Mouse (Mus musculus): Measurements from ENCODE around the gene Akt3.

Akt3 gene

GRCm38 (mm10) chr1:177051366-177051963 lies 206.5 kb downstream of the Akt3 start:
- DNase-seq (ENCODE audit: low read depth, low spot score), result no peak

DNA sequence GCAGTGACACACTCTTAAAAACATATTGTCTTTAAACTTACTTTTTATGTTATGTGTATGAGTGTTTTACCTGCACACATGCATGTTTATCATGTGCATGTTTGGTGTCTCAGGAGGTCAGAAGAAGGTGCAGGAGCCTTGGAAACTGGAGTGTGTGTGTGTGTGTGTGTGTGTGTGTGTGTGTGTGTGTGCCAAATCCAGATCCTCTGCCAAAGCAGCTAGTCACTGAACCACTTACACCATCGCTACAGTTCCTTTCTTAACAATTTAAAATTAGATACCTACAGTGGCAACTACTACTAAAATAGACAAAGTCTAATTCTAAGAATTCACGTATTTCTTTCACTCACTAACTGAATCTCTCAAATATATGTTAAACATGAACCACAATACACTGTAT lies 209.2 kb downstream of the Akt3 start:
- no peak for DNase-seq (ENCODE audit: low read depth, low spot score)

GRCm38 (mm10) chr1:177046963-177047362 lies 211.0 kb downstream of the Akt3 start:
- DNase-seq (ENCODE audit: low read depth, low spot score), result no peak

DNA sequence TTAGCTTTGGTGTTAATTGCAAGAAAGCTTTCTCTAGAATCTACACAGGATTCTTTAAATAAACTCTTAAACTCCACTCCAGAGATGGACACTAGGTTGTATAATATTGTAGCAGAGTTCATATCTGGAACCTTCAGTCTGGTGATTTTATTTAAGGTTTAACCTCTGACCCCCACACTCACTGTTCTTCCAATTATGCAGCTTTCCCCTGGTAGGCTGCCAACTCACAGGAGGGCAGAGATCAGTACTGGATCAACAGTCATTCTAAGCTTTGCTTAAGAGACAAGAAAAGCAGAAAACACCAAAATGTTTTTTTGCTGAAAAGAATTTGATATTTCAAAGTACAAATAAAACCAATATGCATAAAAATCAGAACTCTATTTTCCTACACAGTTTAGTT lies 212.1 kb downstream of the Akt3 start:
- no peak for DNase-seq (ENCODE audit: low read depth, low spot score)

DNA sequence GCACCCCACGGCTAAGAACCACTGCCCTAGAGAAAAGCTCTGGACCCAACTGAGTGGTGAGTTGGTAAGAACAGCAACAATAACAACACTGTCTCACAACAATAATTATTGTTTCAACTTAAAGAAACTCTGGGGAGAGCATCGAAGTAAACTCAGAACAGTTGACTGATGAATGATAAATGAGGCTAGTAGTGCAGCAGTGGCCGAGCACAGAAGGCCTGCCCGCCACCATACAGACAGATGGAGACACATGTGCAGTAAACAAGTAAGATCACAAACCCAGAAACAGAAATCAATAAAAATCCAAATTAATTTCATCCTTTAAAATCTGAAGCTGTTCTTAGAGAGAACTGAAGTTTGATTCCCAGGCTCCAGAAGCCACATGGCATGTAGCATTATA lies 217.9 kb downstream of the Akt3 start:
- DNase-seq (ENCODE audit: low read depth, low spot score), result no peak

DNA sequence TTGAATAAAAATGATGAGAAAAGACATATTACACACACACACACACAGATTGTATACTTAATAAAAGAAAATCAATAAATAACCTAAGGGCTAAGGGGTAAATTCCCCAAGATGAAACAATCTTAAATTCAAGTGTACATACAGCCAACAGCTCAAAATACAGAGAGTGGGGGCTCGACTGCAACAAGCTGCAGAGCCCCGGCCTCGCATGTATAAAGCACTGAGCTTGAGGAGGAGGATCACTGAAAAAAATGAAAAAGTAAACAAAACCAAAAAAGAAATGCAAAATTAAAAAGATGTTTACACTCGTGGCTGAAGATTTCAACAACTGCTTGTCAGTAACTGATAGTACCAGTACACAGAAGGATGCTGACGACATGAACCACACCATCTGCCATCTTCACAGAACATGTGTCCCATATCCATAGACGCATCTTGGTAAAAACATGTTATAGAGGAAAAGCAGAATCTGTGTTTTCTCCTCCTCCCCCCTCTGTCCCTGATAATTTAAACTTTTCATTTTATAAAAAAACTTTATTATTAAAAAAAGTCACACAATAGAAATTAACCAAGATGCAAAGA lies 218.8 kb downstream of the Akt3 start:
- DNase-seq (ENCODE audit: low read depth, low spot score), result no peak

GRCm38 (mm10) chr1:177038383-177038782 lies 219.6 kb downstream of the Akt3 start:
- DNase-seq (ENCODE audit: low read depth, low spot score), result no peak

DNA sequence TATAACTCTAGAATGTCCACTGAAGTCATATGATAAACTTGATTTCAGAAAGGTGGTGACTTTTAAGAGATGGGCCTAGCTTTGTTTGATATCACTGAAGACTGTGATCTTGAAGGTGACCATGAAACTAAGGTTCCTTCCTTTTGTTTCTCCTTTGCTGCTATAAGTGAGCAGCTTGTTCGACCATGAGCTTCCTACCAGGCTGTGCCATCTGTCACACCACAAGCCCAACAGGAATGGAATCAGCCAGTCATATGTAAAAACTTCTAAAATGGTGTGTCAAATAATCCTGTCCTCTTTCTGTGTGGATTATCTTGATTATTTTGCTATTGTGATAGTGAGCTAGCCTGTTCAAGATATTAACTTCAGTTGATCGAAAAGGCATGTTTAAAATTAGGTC lies 222.5 kb downstream of the Akt3 start:
- no peak for DNase-seq (ENCODE audit: low read depth, low spot score)

- no peak for DNase-seq (ENCODE audit: low read depth, low spot score)
Observed at GRCm38 (mm10) chr1:177032233-177032632, 225.8 kb downstream of the Akt3 start.

DNA sequence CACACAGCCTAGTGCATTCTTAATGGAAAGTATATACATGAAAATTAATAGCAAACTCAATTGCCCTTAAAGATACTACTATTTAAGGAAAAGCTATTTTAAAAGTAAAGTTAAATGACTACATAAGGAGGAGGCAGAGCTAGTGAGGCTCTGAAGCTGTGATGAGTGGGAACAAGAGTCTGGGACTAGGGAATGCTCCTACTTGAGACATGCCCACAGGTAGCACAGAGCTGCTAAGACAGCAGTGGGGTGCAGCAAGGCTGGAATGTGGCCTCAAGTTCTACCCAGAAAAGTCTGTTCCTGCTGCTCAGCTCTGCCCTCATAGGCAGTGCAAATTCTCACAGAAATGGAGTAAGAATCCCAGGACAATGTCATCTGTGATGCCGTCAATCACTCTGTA lies 226.8 kb downstream of the Akt3 start:
- DNase-seq (ENCODE audit: low read depth, low spot score), result no peak

GRCm38 (mm10) chr1:177030669-177031068 lies 227.3 kb downstream of the Akt3 start:
- DNase-seq (ENCODE audit: low read depth, low spot score), result no peak

GRCm38 (mm10) chr1:177029032-177029431 lies 229.0 kb downstream of the Akt3 start:
- no peak for DNase-seq (ENCODE audit: low read depth, low spot score)

GRCm38 (mm10) chr1:177027706-177028105 lies 230.3 kb downstream of the Akt3 start:
- no peak for DNase-seq (ENCODE audit: low read depth, low spot score)

DNA sequence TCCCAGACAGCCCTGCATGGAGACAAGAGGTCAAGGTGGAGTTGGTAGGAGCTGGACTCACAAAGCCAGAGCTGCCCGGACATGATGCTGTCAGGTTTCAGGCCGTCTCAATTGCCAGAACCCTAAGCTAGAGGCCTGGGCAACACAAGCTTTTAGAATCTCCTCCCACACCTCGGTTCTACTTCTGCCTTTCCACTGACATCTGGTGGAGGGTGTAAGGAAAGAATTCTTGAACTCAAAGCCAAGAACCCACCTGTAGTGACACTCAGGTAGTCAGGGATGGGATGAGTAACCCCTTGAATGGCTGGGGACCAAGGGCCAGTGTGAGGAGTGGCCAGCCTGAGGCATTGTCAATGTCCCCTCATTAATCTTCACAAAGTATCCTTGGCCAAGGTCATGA lies 235.3 kb downstream of the Akt3 start:
- DNase-seq (ENCODE audit: low read depth, low spot score), result no peak

GRCm38 (mm10) chr1:177019668-177020067 lies 238.3 kb downstream of the Akt3 start:
- no peak for DNase-seq (ENCODE audit: low read depth, low spot score)

DNA sequence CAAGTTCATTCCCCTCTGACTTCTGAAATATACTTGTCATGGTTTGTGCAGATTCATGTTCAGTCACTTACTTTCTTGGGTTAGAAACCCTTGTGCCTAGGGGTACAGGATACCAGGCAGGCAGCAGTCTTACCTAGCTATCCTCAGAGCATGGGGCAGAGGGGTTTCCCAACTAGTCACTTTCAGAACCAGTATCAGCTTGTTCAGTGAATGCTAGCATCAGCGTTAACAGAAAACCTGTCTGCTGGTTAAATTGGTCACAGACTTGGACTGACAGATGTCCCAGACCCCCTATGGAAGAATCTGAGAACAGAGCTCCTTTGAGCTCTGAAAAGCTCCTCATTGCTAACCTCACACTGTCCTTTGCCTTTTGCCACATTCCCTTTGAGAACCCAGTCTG lies 239.3 kb downstream of the Akt3 start:
- DNase-seq (ENCODE audit: low read depth, low spot score), result no peak

- no peak for DNase-seq (ENCODE audit: low read depth, low spot score)
Observed at GRCm38 (mm10) chr1:177016729-177017128, 241.3 kb downstream of the Akt3 start.

- no peak for DNase-seq (ENCODE audit: low read depth, low spot score)
Observed at GRCm38 (mm10) chr1:177015917-177016316, 242.1 kb downstream of the Akt3 start.

DNA sequence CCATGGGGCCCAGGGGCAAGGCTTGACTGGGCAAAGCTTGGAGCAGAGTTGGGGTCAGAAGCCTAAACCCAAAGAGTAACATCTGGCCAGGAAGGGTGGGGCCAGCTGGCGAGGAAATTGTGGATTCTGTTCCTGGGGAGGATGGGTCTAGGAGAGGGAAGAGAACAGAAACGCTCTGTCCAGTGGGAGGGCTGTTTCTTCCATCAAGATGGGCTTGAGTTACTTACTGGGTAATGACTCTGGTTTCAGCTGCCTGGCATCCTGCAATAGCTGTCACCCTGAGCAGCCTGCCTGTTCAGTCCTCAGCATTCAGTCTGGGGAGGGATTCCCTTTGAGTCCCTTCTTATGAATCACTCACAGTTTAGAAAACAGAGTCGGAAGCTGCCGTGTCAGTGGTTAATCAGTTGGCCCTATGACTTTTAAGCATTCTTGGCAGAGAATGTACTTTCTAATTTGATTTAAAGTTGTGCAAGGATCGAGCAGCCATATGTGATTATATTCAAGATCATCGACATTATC lies 243.0 kb downstream of the Akt3 start:
- no peak for DNase-seq (ENCODE audit: low read depth, low spot score)

GRCm38 (mm10) chr1:177014346-177014745 lies 243.7 kb downstream of the Akt3 start:
- no peak for DNase-seq (ENCODE audit: low read depth, low spot score)

DNA sequence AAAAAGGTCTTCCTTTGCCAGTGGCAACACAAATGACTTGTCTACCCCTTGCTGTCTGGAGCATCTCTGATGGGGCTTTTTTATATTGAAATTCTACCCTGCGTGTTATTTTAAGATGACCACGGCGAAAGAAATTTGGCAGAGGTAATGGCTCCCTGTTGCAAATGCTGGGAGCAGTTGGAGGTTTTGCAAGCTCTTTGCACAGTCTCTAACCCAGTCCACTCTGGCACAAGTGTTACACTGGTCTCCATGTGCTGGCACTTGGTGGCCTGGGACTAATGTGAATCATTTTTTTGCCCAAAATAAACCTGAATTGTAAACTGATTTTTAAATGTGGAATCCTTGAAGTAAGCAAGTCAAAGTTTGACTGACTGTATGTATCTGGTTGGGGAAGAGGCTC lies 244.2 kb downstream of the Akt3 start:
- no peak for DNase-seq (ENCODE audit: low read depth, low spot score)

DNA sequence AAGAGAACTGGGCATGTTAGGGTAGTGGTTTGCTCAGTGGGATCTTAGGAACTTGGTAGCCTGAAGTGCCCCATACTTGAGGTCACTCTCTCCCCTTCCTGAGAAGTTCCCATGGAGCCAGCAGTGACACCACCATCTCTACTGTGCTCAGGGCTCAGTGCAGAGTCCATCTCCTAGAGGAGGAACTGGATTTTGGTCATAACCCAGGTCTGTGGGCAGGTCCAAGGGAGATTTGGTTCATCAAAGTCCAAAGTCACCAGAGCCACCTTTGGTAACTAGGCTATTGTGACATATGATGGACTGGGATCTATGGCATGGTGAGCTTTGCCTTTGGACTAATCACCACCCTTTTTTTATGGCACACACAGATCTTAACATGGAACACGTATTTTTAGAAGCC lies 244.7 kb downstream of the Akt3 start:
- DNase-seq (ENCODE audit: low read depth, low spot score), result no peak

- no peak for DNase-seq (ENCODE audit: low read depth, low spot score)
Observed at GRCm38 (mm10) chr1:177012774-177013173, 245.2 kb downstream of the Akt3 start.

DNA sequence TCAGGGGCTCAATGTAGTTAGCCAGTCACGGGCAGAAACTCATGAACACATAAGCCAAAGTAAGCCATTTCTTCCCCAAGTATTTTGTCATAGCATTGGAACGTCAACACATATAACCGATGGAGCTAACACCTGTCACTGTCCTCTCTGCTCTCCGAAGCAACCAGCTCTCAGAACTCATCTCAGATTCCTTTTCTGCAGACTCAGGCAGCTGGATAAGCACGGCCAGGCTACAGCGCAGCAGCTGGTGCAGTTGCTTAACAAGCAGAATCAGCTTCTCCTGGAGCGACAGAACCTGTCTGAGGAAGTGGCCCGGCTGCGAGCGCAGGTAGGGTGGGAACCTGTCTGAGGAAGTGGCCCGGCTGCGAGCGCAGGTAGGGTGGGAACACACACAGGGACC lies 246.3 kb downstream of the Akt3 start:
- no peak for DNase-seq (ENCODE audit: low read depth, low spot score)
